Mouse (Mus musculus) forelimb bud, embryonic 11.5 days (tissue): ENCODE results near the gene Ankrd11.

ENCODE experiments used
- DNase-seq: peaks from one replicate; pipeline ENCODE4 v3.0.0-alpha.2; 2012; ENCODE audit warnings: low read depth, low spot score

Ankrd11 gene

GRCm38 (mm10) chr8:122850641-122851240 is 191.3 kb downstream of the Ankrd11 start:
- no peak for DNase-seq

GRCm38 (mm10) chr8:122849152-122849910 is 192.7 kb downstream of the Ankrd11 start:
- no peak for DNase-seq

DNA sequence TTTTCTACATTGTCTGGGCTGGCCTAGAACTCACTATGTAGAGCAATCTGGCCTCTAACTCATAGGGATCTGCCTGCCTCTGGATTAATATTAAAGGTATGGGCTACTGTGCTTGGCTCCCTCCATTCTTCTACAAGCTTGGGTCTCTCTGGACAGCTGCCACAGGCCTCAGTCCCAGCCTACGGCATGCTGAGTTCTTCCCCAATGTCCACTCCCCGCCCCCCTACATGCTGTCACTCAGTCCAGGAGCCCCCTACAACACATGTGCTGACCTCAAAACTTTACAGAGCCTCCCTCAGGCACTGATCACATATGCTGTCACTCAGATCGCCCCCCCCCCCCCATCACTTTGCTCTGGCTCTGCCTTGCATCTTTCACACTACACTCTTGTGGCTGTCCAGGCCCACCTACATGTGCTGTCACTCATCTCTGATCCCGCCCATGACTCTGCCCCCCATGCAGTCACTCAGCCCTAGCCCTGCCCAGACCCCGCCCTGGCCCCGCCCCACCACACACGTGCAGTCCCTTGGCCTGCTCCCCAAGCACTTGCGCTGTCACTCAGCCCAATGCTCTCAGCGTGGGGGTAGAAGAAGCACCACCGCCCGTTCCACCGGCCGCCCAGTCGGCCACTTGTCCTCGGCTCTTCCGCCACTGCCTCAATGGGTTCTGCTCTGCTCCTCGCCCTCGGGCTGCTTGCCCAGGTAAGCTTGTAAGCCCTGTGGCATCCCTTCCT is 194.1 kb downstream of the Ankrd11 start, which contains the start of gene Cdh15:
Gene Cdh15 (plus strand): TSS at position 138 of the 733 bp plus-strand sequence.
- DNase-seq = peak; percentile 41

- no peak for DNase-seq
Measured at GRCm38 (mm10) chr8:122845662-122846061, 196.4 kb downstream of the Ankrd11 start.

DNA sequence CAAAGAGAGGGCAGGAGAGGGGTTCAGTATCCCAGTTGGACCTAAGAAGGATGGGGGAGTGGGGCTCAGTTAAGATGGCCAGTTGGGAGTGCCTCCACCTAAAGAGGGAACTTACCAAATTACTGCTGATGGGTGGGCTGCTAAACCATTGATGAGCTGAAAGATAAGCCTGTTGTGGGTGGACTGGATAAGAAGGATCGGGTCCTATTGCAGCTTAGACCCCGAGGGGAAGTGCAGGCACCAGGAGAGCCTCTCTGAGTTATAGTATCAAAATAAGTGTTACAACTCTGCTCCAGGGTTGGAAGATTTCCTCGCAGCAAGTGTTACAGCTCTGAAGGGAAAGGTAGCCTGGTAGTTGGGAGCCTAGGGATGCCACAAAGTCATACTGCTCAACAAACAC is 197.9 kb downstream of the Ankrd11 start:
- no peak for DNase-seq

GRCm38 (mm10) chr8:122836696-122837095 is 205.4 kb downstream of the Ankrd11 start:
- DNase-seq = no peak

- DNase-seq = no peak
Measured at GRCm38 (mm10) chr8:122836199-122836598, 205.9 kb downstream of the Ankrd11 start.

GRCm38 (mm10) chr8:122834971-122835370 is 207.1 kb downstream of the Ankrd11 start:
- DNase-seq = peak; percentile 79

GRCm38 (mm10) chr8:122834416-122834815 is 207.7 kb downstream of the Ankrd11 start:
- no peak for DNase-seq
